Mouse (Mus musculus): Measurements from ENCODE around the gene Yes1.
"Not testable (repeated sequence)": the region's sequence is repeated elsewhere in the genome, so short reads cannot be mapped to it uniquely, and the experiment has no call there.

Yes1 gene

DNA sequence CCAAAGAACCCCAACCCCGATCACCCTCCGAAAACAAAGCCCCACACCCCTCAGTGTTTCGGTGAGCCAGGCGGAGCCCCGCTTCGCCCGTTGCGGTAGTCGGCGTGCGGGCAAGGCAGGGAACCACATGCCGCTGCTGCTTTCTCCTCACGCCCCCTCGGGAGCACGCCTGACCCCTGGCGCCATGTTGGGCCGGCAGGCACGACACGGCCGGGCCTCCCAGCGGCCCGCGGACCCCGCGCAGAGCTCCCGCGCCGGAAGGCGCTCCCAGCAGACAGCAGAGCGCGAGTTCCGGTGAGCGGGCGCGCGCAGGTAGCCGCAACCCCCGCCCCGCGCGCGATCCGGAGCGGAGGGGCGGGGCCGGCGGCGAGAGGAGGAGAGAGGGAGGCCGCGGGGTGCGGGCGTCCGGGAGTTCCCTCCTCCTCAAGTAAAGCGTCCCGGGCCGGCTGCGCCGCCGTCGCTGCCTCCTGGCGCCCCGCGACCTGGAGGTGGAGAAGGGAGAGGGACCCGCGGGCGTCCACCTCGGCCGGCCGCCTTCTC lies at the start of gene Yes1:
Yes1 (plus strand) TSS at position 371 of the 540 bp plus-strand sequence.
- Histone ChIP-seq H3K27me3 (ENCODE audit: control insufficient read depth, insufficient read depth, low read length, poor library complexity, severe bottlenecking) (no peaks in the 10 kb centered on the region; the same call in 1 of the 2 replicates), H3K36me3 (ENCODE audit: control insufficient read depth, insufficient read depth, low read length, poor library complexity, severe bottlenecking) (no peaks in the 10 kb centered on the region)
- DNase-seq (ENCODE audit: low read depth, low spot score) = peak; percentile 61

DNA sequence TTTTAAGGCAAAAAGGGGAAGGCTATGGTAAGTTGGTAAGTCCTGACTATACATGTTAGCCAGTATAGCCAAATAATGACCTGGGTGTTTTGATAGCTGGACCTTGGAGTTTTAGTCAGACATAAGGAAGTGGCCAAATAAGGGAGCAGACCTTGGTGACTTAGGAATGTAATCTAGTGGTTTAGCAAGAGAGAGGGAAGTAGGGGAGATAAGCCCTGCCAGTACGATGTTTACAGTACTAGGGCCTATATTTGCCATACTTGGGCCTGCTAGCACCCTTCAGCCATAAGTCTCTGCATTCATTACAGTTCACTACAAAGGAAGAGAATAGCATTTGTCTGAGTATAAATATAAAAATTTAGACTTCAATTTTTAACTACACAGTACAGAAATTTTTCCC lies 46.3 kb upstream of the Yes1 start:
- no peaks in the 10 kb centered on the region for H3K36me3 ChIP-seq (ENCODE audit: control insufficient read depth, insufficient read depth, low read length, poor library complexity, severe bottlenecking)
- H3K27me3 ChIP-seq (ENCODE audit: control insufficient read depth, insufficient read depth, low read length, poor library complexity, severe bottlenecking) = no peaks in the 10 kb centered on the region
- DNase-seq (ENCODE audit: low read depth, low spot score) = no peak

DNA sequence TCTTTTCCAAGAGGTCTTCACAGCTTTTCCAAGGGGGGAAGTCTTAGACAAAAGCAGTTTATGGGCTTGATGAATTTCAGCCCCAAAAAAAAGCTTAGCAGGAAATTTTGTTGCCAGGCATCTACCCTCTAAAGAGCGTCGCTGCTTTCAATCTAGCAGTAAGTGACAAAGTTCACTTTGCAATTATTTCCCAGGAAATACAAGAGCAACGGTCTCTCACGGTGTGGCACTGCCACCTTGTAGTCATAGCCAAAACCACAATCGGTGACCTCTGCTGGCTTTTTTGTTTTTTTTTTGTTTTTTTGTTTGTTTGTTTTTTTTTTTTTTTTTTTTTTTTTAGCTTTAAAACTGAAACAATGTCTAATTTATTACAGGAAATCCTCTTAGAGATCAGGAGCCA lies 39.2 kb upstream of the Yes1 start:
- DNase-seq (ENCODE audit: low read depth, low spot score) = no peak
- Histone ChIP-seq H3K27me3 (ENCODE audit: control insufficient read depth, insufficient read depth, low read length, poor library complexity, severe bottlenecking) (no peaks in the 10 kb centered on the region), H3K36me3 (ENCODE audit: control insufficient read depth, insufficient read depth, low read length, poor library complexity, severe bottlenecking) (no peaks in the 10 kb centered on the region)

DNA sequence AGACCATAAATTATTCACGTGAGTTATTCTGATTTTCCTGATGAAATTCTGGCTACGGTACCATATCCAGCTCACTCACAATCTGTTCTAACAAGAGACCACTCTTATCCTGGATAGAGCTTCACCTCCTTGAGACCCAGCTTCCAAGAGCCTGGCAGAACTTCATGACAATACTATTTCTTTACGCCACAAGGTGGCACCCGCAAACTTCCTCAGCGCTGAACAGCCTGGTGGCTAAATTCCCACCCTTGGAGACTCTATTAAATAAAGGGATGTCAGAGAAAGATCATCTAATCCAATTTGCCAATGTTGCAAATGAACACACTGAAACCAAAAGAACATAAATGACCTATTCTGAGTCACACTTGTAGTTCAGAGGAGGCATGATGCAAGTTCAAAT lies 22.8 kb upstream of the Yes1 start:
- Histone ChIP-seq H3K27me3 (ENCODE audit: control insufficient read depth, insufficient read depth, low read length, poor library complexity, severe bottlenecking) (no peaks in the 10 kb centered on the region), H3K36me3 (ENCODE audit: control insufficient read depth, insufficient read depth, low read length, poor library complexity, severe bottlenecking) (no peaks in the 10 kb centered on the region)
- DNase-seq (ENCODE audit: low read depth, low spot score) = peak; percentile 52

DNA sequence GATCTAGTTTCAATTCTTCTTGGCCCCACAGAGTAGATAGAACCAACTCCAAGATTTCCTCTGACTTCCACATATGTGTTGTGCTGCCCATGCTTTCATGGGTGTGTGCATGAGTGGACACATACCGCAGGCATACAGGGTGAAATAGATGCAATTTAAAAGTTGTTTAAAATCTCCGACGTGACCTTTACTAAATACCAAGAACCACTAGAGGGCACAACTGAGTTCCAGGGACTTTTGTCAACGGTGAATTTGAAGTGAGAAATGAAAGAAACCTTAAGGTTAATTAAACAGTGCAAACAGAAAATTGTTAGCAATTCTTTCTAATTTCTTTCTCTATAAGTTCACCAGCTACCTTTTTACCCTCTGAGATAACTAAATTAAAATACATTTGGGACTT lies 17.2 kb upstream of the Yes1 start:
- Histone ChIP-seq H3K36me3 (ENCODE audit: control insufficient read depth, insufficient read depth, low read length, poor library complexity, severe bottlenecking) (no peaks in the 10 kb centered on the region), H3K27me3 (ENCODE audit: control insufficient read depth, insufficient read depth, low read length, poor library complexity, severe bottlenecking) (no peaks in the 10 kb centered on the region)
- DNase-seq (ENCODE audit: low read depth, low spot score) = peak; percentile 67

DNA sequence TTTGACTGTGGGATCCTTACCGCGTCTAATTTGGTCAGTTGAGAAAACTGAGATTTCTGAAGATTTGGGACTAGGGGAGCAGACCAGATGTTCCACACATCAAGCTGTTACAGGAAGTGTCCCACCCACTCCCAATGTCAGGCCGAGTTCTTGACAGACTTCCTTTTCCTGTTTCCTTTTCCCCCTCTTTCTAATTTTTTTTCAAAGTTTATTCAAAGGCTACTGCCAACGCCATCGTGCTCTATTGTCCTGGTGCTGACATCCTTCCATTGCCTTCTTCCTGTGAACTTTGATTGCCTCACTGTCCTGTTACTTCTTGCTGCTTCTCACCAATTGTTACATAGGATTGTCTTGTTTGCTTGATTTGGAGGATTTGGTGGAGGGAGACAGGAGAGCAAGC lies 16.6 kb upstream of the Yes1 start:
- no peak for DNase-seq (ENCODE audit: low read depth, low spot score)
- no peaks in the 10 kb centered on the region for H3K36me3 ChIP-seq (ENCODE audit: control insufficient read depth, insufficient read depth, low read length, poor library complexity, severe bottlenecking)
- no peaks in the 10 kb centered on the region for H3K27me3 ChIP-seq (ENCODE audit: control insufficient read depth, insufficient read depth, low read length, poor library complexity, severe bottlenecking)

DNA sequence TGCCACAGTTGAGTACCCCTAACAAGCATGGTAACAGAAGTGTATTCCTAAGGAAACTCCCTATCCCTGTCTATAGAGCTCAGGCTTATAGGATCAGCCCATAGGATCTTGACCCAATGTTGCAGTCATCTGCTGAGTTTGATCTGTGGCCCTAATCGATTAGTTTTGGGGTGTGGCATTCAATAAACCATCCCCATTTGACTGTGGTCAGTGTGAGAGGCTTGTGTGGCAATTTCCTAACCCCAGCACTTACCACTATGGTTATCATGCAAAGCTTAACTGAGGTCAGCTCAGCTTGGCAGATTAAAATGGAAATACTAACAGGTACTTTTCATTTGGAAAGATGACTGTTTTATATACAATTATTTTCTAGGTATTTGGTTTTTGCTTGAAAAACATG lies 5.1 kb upstream of the Yes1 start:
- Histone ChIP-seq H3K36me3 (ENCODE audit: control insufficient read depth, insufficient read depth, low read length, poor library complexity, severe bottlenecking) (no peaks in the 10 kb centered on the region), H3K27me3 (ENCODE audit: control insufficient read depth, insufficient read depth, low read length, poor library complexity, severe bottlenecking) (peaks cover 1% of the 10 kb centered on the region)
- no peak for DNase-seq (ENCODE audit: low read depth, low spot score)

DNA sequence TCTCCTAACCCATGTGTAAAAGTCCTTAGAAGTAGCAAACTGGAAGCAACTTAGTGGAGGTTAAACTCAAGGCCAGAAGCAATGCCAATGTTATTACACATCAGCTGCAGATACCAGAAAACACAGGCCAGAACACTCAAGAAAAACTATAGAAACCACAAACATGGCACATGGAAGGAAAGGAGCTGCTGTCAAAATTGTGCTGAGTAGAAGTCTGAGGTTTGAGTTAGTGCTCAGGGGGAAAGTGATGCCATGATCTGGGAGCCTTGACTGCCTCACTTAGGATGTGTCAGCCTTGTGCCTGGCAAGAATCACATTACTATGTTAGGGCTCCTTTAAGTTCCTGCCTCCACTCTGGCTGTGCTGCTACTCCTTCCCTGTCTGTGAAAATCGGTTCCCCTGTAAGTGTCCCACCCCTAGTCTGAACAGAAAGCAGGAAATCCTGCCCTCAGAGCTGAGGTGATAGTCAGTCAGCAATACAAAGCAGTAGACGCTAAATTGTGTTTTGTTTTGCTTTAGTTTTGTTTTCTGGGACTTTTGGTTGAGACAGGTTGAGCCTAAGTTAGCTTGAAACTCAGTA lies 3.1 kb upstream of the Yes1 start:
- no peak for DNase-seq (ENCODE audit: low read depth, low spot score)
- Histone ChIP-seq H3K27me3 (ENCODE audit: control insufficient read depth, insufficient read depth, low read length, poor library complexity, severe bottlenecking) (peaks cover 1% of the 10 kb centered on the region), H3K36me3 (ENCODE audit: control insufficient read depth, insufficient read depth, low read length, poor library complexity, severe bottlenecking) (no peaks in the 10 kb centered on the region)

DNA sequence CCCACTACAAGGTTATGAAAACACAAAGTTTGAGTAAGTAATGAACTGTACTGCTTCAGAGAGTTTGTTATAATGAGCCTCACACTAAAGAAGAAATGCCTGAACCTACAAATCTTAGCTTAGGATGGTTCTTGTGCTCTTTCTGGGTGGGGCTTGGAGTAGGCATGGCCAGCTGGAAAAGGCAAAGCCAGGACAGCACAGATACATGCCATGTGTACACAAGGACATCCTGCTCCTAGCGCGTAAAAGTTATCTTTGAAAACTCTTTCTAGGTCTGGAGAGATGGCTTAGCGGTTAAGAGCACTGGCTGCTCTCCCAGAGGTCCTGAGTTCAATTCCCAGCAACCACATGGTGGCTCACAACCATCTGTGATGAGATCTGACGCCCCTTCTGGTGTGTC lies 2.5 kb upstream of the Yes1 start:
- Histone ChIP-seq H3K36me3 (ENCODE audit: control insufficient read depth, insufficient read depth, low read length, poor library complexity, severe bottlenecking) (no peaks in the 10 kb centered on the region), H3K27me3 (ENCODE audit: control insufficient read depth, insufficient read depth, low read length, poor library complexity, severe bottlenecking) (peaks cover 1% of the 10 kb centered on the region)
- DNase-seq (ENCODE audit: low read depth, low spot score) = no peak

DNA sequence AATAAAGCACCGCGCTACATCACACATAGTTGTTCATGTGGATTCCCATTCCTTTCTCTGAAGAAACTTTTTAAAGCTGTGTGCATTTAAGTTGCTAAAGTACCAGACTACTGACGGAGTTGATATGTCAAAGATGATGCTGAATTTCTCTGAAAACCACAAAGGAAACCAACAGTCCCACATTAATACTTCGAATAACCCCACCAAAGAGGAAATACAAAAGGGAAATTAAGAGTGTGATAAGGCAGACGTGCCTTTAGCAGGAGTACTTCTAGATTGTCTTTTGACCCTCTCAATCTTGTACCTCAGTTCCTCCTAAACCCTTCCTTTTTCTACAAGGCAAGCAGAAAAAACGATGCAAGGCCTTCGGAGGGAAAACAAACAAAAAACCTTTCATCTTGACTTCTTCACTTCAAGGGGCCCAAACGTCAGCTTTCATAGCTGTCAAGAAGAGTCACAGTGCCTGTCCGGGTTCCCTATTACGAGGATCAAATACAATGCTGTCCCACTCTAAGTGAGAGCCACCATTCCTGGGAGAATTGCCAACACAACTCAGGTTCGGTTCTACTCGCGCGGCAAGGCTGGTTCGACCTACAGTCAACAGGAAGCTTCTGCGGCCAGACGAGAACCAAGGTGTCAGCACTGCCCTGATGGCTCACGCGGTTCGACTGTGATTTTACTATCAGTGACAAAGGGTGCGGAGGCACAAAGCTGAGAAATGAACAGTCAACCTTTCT lies 739 bp upstream of the Yes1 start:
- no peaks in the 10 kb centered on the region for H3K36me3 ChIP-seq (ENCODE audit: control insufficient read depth, insufficient read depth, low read length, poor library complexity, severe bottlenecking)
- DNase-seq (ENCODE audit: low read depth, low spot score) = peak; percentile 45

DNA sequence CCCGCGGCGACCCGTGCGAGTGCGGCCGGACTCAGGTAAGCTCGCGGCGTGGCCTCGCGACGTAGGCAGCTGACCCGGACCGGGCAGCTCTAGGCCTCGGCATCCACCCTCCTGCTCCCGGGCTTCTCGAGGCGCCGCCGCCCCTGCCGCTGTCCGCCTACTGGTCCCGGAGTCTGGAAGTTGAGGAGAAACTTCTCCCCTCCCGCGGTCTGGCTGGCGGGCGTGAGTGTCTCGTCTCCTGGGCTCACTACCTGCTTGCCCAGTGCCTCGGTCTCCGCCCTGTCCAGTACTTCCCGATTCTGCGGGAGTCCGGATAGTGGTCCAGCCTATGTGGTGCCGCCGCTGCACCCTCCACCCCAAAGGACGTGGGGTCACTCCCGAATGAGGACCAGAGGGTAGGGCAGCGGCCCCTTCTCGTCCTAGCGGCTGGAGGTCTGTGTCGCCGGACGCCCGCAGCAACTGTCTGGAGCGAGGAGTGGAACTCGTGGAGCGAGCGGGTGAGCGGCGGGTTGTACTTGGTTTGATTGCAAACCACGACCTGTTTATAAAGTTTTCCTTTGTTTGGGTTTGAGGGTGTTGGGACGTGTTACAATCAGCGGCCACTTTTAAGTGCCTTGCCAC lies 480 bp downstream of the Yes1 start:
- H3K36me3 ChIP-seq (ENCODE audit: control insufficient read depth, insufficient read depth, low read length, poor library complexity, severe bottlenecking) = no peaks in the 10 kb centered on the region
- no peaks in the 10 kb centered on the region; the same call in 1 of the 2 replicates for H3K27me3 ChIP-seq (ENCODE audit: control insufficient read depth, insufficient read depth, low read length, poor library complexity, severe bottlenecking)
- peak; percentile 34 for DNase-seq (ENCODE audit: low read depth, low spot score)

More for the DNA sequence above, 739 bp upstream of the Yes1 start:
- no peaks in the 10 kb centered on the region; the same call in 1 of the 2 replicates for H3K27me3 ChIP-seq (ENCODE audit: control insufficient read depth, insufficient read depth, low read length, poor library complexity, severe bottlenecking)

DNA sequence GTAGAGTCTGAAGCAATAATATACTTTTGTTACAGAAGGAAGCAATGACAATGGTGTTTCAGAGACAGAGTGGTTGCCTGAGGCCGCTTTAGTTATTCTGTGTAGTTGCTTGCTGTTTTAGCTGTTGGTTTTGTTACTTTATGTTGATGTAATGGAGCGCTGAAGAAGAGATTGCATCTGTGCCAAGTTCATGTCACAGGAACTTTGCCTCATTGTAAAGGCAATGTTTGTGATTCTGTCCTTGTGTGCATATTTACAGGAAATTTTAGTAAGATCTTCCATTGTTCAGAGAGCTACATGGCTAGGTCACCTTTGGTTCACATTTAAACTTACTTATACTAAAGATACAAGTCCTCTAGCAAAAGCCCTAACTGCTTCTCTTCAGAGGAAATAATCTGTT lies 3.3 kb downstream of the Yes1 start:
- Histone ChIP-seq H3K36me3 (ENCODE audit: control insufficient read depth, insufficient read depth, low read length, poor library complexity, severe bottlenecking) (no peaks in the 10 kb centered on the region), H3K27me3 (ENCODE audit: control insufficient read depth, insufficient read depth, low read length, poor library complexity, severe bottlenecking) (no peaks in the 10 kb centered on the region; the same call in 1 of the 2 replicates)
- DNase-seq (ENCODE audit: low read depth, low spot score) = no peak

DNA sequence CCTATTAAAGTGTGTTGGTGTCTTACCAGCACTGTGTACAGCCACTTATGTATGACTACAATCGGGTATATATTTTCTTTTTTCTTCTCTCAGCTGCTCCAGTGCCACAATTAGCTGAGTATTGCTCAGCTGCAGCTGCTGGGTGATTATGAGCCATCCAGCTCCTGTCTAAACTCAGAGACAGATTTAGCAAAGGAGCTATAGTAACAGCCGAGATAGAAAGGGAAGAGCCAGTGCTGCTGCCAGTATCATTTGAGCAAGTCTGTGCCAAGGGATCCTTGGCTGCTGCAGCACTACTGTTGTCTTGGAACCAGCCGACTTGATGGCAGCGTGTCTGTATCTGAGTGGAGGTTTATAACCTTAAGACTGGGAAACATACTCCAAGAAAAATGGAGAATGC lies 3.7 kb downstream of the Yes1 start:
- DNase-seq (ENCODE audit: low read depth, low spot score) = no peak
- Histone ChIP-seq H3K36me3 (ENCODE audit: control insufficient read depth, insufficient read depth, low read length, poor library complexity, severe bottlenecking) (no peaks in the 10 kb centered on the region), H3K27me3 (ENCODE audit: control insufficient read depth, insufficient read depth, low read length, poor library complexity, severe bottlenecking) (no peaks in the 10 kb centered on the region; the same call in 1 of the 2 replicates)

DNA sequence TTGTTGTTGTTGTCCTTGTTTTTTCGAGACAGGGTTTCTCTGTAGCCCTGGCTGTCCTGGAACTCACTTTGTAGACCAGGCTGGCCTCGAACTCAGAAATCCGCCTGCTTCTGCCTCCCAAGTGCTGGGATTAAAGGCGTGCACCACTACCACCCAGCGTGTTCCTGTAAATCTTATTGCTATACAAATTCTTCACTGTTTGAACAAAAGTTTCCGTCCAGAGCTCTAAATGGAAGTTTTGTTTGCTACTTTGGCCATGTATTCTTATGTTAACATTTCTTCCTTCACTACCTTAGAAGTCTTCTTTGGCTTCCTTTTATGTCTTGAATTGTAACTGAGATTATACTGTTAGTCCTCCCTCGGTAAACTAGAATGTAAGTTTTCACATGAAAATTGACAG lies 5.5 kb downstream of the Yes1 start:
- H3K36me3 ChIP-seq (ENCODE audit: control insufficient read depth, insufficient read depth, low read length, poor library complexity, severe bottlenecking); DNase-seq (ENCODE audit: low read depth, low spot score); H3K27me3 ChIP-seq (ENCODE audit: control insufficient read depth, insufficient read depth, low read length, poor library complexity, severe bottlenecking): not testable (repeated sequence)

DNA sequence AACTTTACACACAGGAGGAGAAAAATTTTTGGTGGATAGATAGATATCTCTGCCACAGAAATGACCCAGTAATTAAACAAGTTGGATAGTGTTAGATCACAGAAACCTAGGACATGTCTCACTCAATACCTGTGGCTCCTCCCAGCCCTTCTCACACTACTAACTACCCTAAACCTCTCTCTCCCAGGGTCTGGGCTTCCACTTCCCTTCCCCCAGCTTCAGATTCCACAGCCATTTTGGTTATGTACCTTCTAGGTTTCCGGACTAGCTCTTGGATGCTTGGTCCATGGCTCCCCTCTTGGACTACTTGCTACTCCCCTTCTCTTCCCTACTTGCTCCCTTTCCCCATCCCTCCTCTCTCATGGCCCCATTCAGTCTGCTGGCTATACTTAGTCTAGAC lies 6.9 kb downstream of the Yes1 start:
- no peak for DNase-seq (ENCODE audit: low read depth, low spot score)
- no peaks in the 10 kb centered on the region for H3K27me3 ChIP-seq (ENCODE audit: control insufficient read depth, insufficient read depth, low read length, poor library complexity, severe bottlenecking)
- no peaks in the 10 kb centered on the region for H3K36me3 ChIP-seq (ENCODE audit: control insufficient read depth, insufficient read depth, low read length, poor library complexity, severe bottlenecking)
